Mouse (Mus musculus) skeletal muscle tissue, adult 2 months (tissue): ENCODE measurements around the gene Cutal.

Source experiments
- DNase-seq: peaks from one replicate; pipeline ENCODE4 v3.0.0-alpha.2; 2012; ENCODE audit warnings: low read depth, low spot score

Gene Cutal

DNA sequence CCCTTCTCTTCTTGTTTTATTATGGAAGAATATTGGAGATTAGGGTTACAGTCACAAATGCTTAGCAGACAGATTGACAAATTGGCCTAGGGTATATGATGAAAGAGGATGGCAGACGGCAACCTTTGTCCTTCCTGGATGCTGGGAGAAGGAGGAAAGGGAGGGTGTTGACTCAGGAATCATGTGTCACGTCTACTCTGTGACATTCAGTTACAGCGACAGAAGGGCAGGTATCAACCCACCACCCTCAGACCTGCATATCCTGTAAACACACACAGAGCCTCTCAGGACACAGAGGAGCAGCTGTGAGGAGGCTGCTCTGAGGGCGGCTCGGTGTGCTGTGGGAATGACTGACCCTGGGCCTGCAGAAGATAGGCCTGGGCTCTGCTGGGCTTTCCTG lies 9.0 kb downstream of the Cutal start:
- no peak for DNase-seq

DNA sequence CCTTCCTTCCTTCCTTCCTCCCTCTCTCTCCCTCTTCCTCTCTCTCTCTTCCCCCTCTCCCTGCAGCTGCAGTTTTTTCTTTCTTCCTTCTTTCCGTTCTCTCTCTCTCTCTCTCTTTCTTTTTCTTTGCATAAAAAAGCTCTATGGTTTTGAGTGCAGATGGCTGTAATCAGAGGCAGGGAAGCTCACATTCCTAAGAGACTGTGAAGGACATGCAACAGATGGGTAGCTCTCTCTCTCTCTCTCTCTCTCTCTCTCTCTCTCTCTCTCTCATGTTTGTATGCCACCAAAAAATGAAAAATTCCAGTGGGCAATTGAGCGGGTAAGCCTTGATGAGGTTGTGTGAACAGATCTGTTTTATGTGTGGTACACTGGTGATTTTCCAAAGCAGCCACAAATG lies 10.0 kb downstream of the Cutal start:
- DNase-seq, result no peak

DNA sequence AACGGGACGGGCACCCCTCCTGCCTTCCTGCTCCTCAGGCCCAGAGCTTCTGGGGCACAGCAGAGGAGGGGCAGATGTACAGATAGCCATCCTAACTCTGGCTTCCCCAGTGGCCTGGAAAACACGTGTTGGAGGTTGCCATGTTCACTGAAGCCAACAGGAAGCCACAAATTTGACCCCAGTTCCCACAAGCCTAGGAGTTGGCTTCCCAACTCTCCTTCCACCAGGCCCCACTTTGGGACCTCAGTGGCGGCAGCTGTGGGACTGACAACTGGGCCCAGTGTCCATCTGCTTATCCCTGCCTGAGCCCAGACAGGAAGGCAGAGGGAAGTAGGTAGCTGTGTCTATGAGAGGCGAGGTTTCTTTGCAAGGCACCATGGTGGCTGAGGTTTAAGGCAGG lies 19.8 kb downstream of the Cutal start:
- DNase-seq, result no peak

DNA sequence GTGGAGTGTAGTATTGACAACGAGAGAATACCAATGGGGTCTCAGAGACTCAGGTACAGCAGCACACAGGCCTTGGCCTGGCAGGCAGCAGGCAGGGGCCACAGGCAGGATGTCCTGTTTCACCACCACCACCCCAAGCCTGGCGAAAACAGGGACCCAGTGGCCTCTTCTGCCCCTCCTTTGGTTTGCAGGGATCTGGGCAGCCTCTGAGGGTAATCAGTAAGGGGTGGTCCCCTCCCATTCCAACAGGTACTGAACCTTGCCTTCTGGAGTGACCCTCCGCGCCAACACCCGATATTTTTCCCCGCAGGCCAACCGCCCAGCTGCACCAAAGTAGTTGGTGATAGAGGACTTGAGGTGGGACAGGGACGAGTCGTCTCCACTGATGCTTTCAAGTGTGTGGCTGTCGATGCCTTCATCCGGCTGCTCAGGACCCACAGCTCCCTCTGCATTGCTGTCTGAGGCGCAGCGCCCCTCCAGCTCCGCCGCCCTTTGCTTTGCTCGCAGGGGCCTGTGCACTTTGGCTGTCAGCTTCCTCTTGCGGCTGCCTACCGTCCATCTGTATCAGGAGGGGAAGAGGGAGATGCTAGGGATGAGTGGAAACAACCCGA lies 21.4 kb downstream of the Cutal start:
- DNase-seq, result no peak

DNA sequence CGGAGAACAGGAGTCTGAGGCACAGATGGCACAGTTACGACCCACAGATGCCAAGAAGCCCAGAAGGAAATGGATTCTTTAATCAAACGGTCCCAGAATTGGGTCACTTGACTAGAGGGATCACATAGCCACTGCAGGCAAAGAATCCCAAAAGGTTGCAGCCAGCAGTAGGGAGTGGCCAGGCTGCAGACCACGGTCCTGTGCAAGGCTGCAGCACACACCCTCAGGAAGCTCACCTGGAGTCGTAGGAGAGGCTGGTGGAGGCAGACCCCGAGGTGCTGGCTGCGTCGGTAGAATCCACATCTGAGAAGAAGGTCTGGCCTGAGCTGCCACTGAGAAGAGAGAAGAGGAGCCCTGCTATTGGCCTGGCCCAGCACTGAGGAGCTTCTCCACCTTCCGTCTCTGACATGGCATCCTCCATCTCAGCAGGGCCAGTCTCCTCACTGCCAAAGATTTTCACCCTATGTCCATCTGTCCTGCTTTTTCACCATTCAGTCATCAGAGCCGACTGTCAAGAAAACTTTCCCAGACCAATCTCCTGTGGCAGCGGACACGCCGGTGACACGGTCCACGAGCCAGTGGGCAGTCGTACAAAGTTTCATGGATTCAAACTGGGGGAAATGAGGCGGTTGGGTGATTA lies 22.7 kb downstream of the Cutal start:
- DNase-seq, result no peak

DNA sequence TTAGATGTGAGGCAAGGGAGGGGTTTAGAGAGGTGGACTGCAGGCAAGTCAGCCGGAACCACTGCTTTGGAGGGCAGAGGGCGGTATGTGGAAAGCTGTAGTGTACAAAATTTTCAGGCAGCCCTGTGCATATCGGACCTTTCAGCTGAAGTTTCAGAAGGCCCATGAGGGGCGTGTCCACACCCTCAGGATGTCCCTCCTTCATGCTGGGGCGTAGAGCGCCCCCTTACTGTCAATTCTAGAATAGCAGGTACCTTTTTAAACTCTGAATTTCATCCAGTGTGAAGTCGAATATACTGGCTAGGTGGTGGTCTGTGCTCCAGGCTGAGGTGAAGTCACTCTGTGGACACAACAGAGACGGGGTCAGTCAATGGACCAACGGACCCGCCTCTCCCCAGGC lies 23.6 kb downstream of the Cutal start:
- no peak for DNase-seq

DNA sequence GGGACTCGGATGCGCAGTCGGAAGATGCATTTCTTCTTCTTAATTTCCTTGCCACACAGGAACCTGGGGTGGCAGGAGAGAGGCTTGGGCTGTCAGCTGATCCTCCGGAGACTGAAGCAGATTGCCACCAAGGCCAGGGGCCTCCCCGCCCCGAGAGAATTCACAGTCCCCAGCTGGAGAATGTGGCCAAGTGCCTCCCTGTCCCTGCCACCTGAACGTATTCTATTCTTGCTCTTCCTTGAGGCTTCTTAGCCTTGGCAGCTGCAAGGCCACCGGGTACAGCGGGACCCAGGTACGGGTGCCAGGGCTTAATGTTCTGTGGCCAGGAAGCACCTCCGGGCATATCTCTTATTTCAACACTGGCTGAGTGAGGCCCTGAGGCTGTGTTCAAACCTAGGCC lies 25.5 kb downstream of the Cutal start:
- DNase-seq, result peak; percentile 52

DNA sequence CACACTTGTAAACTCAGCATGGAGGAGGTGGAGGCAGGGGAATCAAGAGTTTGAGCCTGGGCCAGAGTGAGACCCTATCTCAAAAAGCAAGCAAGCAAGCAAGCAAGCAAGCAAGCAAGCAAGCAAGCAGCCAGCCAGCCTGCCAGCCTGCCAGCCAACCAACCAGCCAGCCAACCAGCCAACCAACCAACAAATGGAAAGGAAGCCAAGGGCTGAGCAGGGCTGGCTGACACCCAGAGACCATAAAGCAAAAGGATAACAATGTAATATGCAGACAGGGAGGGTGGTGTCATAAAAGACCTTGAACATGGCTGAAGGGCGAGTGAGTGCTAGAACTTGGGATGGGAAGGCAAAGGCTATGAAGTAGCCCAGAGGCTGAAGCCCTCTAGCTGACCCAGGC lies 26.2 kb downstream of the Cutal start:
- DNase-seq, result no peak

DNA sequence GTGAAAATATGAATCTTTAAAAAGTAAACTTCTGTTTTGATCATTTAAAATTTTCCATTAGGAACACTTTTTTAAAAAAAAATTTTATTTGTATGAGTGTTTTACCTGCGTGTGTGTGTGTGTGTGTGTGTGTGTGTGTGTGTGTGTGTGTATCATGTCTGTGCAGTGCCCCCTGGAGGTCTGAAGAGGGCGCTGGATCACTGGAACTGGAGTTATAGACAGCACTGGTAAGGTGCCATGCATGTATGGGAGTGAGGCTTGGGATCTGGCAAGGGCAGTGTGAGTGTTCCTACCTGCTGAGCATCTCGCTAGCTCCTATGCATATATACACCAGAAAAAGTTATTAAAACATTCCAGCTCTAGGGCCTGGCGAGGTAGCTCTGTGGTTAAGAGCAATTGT lies 27.5 kb downstream of the Cutal start:
- no peak for DNase-seq

DNA sequence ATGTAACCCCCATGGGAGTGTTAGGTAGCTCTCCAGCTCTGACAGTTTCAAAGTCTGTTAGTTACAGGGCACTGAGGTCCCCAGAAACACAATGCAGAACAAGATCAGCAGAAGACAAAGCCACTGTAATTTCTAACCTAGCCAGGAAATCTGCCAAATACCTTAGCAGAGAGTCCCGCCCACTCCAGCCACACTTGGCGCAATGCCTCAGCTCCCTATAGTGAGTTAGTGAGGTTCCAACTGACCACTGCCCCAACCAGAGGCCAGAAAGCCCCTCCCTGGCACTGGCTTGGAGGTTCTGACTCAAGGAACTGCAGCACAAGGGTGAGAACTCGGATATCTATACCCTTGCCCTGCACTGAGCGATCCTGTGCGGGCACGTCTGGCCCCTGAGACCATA lies 28.5 kb downstream of the Cutal start:
- no peak for DNase-seq

DNA sequence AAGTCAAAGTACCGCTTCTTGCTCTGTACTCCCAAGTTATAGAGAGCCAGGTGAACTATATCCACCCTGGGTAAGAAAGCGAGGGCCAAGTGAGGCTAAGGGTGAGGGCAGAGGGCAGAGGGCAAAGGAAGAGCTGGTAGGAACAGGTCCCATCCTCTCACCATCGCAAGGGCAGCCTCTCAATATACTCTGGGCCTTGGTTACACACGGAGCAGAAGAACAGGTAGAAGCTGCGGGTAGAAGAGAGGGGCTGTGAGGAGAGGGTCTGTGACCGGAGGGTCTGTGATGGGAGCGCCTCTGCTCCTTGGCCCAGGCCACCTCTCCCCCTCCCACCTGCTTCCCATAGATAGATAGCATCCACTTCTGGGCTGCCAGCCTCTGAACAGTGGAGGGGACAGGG lies 29.0 kb downstream of the Cutal start:
- DNase-seq, result no peak

DNA sequence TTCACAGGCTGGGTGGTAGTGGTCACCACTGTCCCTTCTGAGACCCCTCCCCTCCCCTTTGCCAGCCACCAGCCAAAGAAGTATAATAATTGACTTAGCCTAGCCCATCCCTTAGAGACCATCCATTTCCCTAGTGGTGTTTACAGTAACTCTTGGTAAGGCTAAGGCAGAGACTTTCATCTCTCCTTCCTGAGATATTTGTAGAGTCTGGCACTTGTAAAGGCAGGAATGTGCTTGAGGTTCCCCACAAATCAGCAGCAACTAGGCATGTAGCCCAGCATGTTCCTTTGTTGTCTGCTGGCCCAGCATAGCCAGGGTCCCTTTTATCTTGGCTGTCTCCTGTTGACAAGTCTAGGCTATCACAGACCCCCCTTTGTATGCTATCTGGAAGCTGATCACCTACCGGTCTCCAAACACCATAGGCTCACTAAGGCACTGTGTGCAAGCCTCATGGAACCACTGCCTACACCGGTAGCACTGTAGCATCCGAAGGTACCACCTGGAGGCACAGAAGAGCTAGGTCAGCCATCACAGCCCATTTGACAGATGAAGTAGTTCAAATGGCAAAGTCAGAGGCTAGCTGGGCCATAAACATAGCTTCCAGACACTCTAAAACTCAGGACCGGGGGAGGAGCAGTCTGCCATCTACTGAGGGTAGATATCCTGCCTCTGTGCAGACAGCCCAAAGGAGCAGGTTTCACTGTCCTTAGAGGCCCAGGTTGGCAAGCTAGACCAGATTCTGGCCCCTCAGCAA lies 29.6 kb downstream of the Cutal start:
- DNase-seq, result no peak

DNA sequence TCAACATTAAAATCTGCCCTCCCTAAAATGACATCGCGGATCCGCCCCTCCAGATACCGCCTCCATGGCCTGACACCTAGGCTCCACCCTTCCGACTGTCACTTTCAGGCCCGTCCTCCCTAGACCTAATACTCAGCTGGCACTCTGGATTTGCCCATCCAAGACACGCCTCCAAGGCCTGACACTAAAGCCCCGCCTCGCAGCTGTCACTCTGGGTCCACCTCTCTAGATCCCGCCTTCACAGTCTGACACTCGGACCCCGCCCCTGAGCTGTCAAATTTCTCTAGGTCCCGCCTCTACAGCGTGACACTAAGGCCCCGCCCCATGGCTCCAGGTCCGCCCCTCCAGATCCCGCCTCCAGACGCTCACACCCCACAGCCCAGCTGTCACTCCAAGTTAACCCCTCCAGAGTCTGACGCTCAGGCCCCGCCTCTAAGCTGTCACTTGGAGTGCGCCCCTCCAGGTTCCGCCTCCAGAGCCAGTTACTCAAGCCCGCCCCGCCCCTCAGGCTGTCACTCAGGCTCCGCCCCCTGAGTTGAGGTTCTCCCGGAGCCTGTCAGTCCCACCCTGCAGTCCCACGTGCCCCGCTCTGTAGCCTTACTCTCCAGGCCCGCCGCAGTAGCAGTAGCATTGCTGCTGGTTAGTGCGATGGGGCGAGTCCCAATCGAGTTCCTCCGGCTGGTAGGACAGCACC lies 30.8 kb downstream of the Cutal start:
- DNase-seq, result peak; percentile 99

DNA sequence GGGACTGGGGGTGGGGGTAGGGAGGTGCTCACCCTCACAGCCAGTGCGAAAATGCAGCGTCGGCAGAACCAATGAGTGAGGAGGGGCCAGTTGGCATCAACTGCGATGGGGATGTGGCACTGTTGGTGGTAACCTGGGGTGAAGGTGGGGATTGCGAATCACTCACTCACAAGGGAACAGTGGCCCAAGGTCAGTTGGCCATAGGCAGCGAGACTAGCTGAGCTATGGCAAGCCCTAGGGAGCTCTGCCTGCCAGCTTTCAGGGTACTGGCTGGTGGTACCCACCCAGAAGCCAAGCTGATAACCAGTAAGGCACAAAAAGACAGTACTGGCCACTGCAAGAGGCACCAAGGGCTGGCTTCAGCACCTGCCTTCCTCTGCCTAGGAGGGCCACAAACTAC lies 32.2 kb downstream of the Cutal start:
- DNase-seq, result no peak

DNA sequence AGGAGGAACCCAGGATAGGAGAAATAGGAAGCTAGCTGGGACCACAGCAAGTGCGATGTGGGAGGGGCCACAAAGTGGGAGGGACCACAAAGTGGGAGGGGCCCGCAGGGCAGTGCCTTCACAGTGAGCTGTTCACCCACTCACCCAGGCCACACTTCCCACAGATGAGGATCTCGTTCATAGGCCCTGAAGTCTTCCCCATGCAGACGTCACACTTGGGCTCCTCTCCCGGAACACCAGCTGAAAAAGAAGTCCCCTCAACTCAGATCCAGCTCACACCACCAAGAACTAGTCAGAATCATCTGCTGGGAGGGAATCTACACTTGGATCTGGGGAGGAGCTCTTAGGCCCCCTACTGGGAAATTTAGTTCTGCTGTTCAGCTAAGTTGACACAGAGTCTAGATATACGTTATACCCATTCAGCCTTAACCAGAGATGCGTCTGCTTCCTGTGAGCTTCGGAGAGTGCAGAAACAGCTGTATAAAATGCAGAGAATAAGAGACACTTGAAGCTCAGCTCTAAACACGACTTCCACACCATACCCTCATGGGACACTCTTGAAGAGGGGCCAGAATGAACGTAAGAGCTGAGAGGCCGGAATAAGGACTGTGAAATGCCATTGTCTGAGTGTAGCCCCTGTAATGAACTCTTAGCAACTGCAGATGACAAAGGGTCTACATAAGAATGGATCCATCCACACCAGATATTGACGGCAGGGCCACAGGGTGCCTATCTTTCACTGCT lies 32.8 kb downstream of the Cutal start:
- peak; percentile 69 for DNase-seq

DNA sequence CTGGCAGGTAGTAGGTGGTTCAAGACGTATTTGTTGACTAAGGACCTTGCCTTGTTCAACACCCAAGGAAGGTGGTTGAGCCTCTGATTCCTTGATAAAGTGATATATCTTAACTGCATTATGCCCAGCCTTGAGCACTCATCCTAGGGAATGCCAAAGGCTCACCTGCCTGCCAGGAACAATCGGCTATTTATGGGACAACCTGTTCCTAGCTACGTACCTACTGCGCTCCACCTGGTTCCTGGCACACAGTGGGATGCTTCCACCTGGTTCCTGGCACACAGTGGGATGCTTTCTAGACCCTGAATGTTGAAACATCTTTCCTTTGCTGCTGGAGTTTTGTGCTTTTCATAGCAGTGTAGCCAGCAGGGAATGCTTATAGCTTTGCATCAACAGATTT lies 35.5 kb downstream of the Cutal start:
- no peak for DNase-seq

DNA sequence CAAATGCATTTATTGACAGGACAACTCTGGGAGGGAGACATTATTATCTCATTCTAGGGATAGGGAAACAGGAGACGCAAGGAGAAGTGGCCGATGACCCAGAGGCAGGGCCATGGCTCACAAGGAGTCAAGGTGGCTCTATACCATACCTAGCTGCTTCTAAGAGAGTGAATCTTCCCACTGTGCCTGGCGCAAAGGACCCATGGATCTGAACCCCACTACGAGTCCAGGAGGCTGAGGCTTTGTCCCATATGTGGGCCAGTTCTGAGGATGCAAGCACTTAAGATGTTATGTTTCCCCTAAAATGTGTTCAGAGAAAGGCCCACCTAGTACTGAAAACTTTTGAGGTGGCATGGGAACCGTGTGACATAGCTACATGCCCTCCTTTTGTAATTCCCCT lies 37.7 kb downstream of the Cutal start:
- DNase-seq, result no peak

DNA sequence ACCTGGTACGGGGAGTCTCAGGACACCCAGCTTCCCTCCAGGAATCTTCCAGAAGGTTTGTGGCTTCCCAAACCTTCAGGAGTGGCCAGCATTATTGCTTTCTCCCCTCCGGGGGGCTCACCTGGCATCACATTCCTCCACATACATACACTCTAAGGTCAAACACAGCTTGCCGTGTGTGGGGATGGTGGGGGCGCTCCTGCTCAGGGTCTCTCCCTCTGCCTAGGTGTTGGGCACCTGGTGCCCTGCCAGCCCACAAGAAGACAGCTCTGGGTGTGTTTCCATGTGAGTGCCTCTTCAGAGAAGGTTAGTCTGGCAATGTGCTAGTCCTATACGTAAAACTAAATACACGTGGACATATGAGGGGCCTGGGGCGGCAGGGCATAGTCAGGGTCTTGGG lies 38.4 kb downstream of the Cutal start:
- no peak for DNase-seq

DNA sequence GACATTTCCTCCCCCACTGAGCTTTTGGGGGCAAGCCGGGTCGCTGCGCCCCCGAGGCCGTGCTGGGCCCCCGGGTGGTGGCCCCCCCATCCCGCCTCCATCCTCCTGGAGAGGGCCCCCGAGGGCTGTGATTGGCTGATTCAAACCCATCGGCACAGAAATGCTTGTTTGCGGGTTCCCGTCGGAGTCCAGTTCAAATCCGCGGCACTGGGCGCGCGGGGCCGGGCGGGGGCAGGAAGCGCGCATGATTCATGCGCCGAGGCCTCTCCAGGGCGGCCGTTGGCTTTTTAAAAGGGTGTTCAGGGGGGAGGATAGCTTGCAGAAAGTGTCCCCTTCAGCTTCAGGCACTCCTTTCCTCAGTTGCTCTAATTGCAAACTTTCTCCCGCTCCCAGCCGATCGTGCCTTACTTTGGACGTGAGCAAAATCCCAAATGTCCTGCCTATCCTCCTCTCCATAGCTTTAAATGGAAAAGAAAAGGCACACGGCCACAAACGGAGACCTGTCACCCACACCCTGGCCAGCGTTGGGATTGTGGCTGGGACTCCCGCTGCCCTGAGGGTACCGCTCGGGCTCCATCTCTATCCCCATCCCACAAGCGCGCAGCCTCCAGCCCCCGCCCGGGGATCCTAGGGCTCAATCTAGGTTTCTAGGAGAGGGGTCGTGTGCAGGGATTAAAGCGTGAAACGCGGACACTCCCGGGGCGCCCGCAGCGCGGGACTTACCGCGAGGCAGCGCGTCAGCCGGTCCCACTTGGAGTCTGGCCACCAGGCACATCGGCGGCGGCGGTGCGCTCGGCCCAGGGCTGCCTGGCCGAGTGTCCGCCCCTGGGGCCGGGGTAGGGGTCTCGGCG lies 39.2 kb downstream of the Cutal start, which contains the start of gene Phf19:
Gene Phf19 (minus strand): TSS at position 809 of the 851 bp plus-strand sequence.
- DNase-seq, result no peak

DNA sequence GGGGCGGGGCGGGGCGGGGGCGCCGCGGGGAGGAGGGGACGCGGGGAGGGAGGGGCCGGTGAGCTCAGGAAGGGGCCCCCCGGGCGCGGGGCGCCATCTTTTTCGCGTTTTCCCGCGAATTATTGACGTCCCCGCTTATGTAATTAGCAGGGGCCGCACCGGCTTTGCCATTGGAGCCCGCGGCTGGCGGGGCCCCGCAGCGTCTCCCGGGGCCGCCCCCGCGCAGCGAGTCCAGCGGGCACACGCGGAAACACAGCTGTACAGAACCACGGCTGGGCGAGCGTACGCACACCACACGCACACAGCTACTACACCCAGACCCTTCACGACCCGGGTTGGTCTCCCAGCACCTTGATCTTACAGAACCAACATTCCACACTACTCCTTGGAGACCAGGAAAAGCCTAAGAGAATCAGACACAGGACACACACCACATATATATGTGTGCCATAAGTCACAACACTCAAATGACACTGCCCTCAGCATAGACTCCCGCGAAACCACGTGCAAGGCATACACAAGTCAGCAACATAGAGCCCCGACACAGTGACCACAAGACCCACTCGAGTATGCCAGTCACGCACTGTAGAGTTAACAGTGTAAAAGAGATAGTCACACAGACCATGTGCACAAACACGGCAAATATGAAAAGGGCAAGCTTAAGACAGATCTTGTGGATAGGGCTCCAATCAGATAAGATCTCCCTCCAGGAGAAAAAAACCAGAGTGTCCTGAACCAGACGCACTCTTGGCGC lies 40.0 kb downstream of the Cutal start:
- DNase-seq, result no peak
